Mouse (Mus musculus) NIH3T3 (cell line): ENCODE results near the gene Mak.
"Not testable (repeated sequence)": the region's sequence is repeated elsewhere in the genome, so short reads cannot be mapped to it uniquely, and the experiment has no call there.

ENCODE experiments used
- DNase-seq: peaks from one replicate; pipeline ENCODE4 v3.0.0-alpha.2; 2012; ENCODE audit warnings: low read depth

The Mak gene

DNA sequence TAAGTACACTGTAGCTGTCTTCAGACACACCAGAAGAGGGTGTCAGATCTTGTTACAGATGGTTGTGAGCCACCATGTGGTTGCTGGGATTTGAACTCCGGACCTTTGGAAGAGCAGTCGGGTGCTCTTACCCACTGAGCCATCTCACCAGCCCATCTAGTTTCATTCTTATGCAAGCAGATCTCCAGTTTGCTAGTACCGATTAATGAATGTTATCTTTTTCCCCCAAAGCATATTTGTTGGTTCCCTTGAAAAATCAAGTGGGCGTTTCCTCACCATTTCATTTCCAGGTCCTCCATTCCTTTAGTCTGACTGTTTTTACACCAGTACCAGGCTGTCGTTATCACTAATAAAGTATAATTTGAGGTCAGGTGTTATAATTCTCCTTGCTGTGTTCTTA is 81.0 kb downstream of the Mak start:
- DNase-seq, result not testable (repeated sequence)

DNA sequence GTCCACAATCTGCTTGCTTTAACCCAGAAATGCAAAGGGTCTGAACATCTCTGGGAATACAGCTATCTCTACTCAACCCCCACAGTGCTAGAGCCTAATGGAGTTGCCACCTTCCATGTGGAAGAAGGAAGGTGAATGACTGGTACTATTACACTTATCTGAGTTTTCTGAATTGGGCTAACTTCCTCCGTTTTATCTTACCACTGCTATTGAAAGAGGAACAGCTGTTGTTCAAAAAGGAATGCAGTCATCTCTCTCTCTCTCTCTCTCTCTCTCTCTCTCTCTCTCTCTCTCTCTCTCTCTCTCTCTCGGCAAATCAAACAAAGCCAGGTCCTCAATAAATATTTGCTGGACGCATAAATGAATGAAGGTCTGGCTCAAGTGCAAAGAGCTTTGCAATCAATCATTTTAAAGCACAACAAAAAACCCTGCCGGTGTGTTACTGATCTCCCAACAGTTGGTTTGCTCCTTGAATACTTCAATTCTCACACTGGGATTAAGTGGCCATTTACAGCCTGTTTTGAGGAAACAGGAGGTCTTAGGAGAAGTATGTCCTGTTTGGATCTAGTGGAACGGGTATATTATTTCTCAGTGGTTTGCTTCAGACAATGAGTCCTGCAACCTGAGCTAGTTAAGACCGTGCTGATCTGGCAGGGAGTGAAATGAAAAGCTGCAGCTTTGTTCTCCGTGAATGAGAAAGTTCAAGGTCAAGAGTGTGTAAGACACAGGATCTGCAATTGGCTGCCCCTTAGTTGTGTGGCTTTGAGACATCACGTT is 84.8 kb downstream of the Mak start:
- DNase-seq, result no peak

DNA sequence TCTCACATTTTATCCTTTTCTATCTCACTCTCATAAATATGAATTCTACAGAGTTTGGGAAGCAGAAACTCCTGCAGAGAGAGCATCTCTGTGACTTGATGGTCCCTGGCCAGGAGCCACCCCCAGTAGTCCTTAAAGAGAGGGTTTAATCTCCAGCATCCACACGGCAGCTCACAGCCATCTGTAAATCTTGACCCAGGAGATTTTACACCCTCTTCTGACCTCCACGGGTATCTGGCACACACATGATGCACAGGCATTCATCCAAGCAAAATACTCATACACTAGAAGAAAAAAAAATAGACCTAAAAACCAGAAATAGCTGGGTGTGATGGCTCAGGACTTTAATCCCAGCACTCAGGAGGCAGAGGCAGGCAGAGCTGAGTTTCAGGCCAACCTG is 91.1 kb downstream of the Mak start:
- DNase-seq, result peak; percentile 29

DNA sequence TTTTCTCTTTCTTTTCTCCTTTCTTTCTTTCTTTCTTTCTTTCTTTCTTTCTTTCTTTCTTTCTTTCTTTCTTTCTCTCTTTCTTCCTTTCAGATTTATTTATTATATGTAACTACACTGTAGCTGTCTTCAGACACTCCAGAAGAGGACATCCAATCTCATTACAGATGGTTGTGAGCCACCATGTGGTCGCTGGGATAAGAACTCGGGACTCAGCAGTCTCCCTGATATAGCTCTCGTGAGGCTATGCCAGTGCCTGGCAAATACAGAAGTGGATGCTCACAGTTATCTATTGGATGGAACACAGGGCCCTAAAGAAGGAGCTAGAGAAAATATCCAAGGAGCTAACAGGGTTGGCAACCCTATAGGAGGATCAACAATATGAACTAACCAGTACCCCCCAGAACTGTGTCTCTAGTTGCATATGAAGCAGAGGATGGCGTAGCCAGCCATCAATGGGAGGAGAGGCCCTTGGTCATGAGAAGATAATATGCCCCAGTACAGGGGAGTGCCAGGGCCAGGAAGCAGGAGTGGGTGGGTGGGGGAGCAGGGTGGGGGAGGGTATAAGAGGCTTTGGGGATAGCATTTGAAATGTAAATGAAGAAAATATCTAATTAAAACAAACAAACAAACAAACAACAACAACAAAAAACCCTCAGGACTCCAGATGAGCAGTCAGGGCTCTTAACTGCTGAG is 91.8 kb downstream of the Mak start:
- DNase-seq, result not testable (repeated sequence)

DNA sequence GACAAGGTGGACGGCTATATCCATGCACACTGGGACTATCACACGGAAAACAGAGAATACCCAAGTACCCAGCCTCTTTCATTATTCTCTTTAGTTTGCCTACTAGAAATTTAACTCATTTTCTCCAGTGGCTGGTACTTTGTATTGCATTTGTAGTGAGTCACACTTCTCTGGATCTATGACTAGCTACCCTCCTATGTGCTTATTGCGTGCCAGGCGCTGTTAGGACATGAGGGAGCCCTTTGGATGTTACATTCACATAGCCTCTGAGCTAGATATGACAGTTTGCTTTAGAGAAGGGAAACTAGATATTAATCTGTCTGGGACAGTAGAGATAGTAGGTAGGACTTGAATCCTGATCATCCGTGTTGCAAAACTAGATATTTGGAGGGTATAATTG is 93.4 kb downstream of the Mak start:
- DNase-seq, result peak; percentile 50

DNA sequence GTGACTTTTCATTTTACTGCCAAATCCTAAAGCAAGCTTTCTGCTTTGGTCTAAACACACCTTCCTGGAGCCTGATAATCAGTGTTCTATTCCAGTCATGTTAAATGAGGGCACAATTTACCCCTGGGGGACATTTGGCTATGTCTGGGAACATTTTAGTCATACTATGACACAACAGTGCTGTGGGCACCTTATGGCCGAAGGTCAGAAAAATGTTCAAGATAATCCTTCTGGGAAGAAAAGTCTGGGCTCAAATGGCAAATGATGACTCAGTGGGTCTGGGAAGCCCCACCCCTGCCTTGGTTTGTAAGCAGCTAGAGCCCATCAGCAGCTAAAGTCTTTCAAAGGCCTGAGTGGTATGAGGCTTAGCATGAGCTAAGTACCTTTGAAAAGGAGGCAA is 96.7 kb downstream of the Mak start:
- DNase-seq, result peak; percentile 82

DNA sequence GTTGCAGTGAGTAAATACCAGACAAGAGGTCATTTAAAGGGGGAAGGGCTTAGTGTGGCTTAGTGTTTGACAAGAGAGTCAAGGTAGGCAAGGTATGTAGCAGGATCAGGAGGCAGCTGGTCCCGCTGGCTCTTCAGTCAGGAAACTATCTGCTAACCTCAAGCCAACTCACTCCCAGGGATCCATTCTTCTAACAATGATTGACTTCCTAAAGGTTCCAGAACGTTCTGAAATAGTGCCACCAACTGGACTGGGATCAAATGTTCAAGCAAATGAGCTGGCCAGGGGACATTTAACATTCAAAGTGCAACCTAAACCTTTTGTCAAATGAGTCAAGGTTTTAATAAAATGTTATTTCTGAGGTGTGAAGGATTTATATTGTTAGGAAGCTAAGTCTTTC is 100.2 kb downstream of the Mak start:
- peak; percentile 17 for DNase-seq

DNA sequence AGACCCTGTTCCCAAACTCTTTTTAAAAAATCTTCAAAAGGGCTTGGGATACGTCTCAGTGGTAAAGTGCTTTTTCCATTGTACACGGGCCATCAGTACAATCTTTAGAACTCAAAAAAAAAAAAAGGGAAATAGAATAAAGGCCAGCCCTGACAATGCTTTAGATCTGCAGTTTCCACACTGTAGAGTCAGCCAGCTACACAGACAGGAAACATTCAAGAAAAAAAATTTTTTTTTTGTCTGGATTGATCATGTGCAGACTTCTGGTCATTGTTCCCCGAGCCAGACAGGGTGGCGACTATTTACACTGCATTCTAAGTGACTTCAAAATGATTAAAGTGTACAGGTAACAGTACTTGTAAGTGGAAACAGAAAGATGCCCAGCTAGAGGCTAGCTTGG is 100.9 kb downstream of the Mak start:
- no peak for DNase-seq

DNA sequence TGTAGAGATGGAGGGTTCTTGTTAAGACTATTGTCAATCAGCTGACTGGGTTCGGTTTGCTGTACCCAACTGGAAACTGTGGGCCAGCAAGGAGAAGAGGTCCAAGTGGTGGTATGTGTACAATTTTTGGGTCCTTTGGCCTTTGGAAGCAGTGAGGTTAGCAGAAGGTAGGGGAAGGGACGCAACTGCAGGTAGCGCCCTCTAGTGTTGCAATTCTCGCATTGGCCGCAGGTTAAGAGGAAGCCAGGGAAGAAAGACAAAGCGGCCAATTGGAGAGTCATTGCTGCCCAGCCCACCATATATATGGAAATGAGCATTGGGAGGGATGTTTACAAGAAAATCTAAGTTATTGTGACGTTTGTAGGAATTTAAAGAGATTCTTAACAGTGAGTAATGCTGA is 101.9 kb downstream of the Mak start:
- peak; percentile 32 for DNase-seq
